Mouse (Mus musculus) embryonic fibroblast, embryonic 13.5 days (primary cell): ENCODE measurements around the gene Dock8.

Experiments
- CTCF ChIP-seq: IDR thresholded peaks from 2 replicates; pipeline ENCODE4 v1.5.1; 2011; ENCODE audit warnings: mild to moderate bottlenecking, control low read depth, low read length, moderate library complexity, borderline replicate concordance; ENCODE audit not compliant: insufficient read depth
- POLR2A ChIP-seq: IDR thresholded peaks from 2 replicates; pipeline ENCODE4 v1.6.1; 2011; ENCODE audit warnings: low read depth, mild to moderate bottlenecking, control low read depth, low read length, moderate library complexity

DNA sequence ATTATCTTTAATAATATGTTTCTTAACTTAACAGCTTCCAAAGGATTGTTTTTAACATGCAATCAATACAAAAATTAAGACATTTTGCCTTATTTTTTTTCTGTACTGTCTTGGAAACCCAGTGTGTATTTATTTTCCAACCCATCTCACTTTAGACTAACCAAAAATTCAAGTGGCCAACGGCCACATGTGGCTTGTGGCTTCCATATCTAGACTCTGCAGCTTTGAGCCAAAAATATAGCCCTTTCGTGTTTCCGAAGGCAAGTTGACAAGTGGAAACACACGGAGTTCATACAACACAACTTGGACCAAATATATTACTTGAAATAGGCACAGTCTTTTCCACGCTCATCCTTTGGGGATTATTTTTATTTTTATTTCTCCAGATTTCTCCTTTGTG lies 773 bp upstream of the Dock8 start:
- TF ChIP-seq CTCF: no peak
- no peak for TF ChIP-seq POLR2A
